Mouse (Mus musculus): ENCODE measurements around the gene Gm10800.
"Not testable (repeated sequence)": the region's sequence is repeated elsewhere in the genome, so short reads cannot be mapped to it uniquely, and the experiment has no call there.

The Gm10800 gene

GRCm38 (mm10) chr2:98667201-98667600 lies at the start of gene Gm10800:
Gene Gm10800 (minus strand): TSS chr2:98667301.
- DNase-seq (ENCODE audit: low read depth in 2 of 2, low spot score in 2 of 2), result not testable (repeated sequence)

- no peak for DNase-seq (ENCODE audit: low read depth in 2 of 2, low spot score in 2 of 2)
Measured at GRCm38 (mm10) chr2:98697533-98697932, 30.4 kb upstream of the Gm10800 start.

GRCm38 (mm10) chr2:98661937-98662336 lies 5.2 kb downstream of the Gm10800 start, which contains the start of gene Gm10801:
Gene Gm10801 (plus strand): TSS chr2:98662237.
- DNase-seq (ENCODE audit: low read depth in 2 of 2, low spot score in 2 of 2), result not testable (repeated sequence)
